Mouse (Mus musculus): ENCODE measurements at regions not wholly inside any gene's neighbourhood (a gene's known extent, or its start where the extent isn't known, plus 50 kb on each side); places are given as distances from the start of the nearest gene placed in this dataset.
A peak's percentile ranks its signal among the peaks of the same experiment; 100 is the strongest.

- H3K4me1 ChIP-seq (replicated peaks; ENCODE audit: control insufficient read depth, insufficient read depth, low read length) = peaks cover 3% of the 10 kb centered on the region; the same call in 1 of the 2 replicates
- H3K9ac ChIP-seq (replicated peaks; ENCODE audit: low read depth, low read length) = no peak overlapping the region
- H3K4me3 ChIP-seq (replicated peaks; ENCODE audit: low read length) = no peak overlapping the region
- no peaks in the 10 kb centered on the region for H3K9me3 ChIP-seq (ENCODE audit: control insufficient read depth, low read length)
- no peak for ATAC-seq
- H3K27ac ChIP-seq (ENCODE audit: low read length) = no peak overlapping the region
- no peaks in the 10 kb centered on the region for H3K27me3 ChIP-seq (replicated peaks; ENCODE audit: control insufficient read depth, insufficient read depth, low read length)
- no peak overlapping the region for H3K4me2 ChIP-seq (ENCODE audit: low read length)
- H3K36me3 ChIP-seq (ENCODE audit: control insufficient read depth, insufficient read depth) = no peaks in the 10 kb centered on the region
Measured at GRCm38 (mm10) chr7:56587283-56587682, 347.7 kb downstream of the Oca2 start.

- Histone ChIP-seq H3K9ac (replicated peaks; ENCODE audit: low read depth, low read length) (no peak overlapping the region), H3K4me1 (replicated peaks; ENCODE audit: control insufficient read depth, insufficient read depth, low read length) (peaks cover 3% of the 10 kb centered on the region; the same call in 1 of the 2 replicates), H3K4me3 (replicated peaks; ENCODE audit: low read length) (no peak overlapping the region), H3K36me3 (ENCODE audit: control insufficient read depth, insufficient read depth) (no peaks in the 10 kb centered on the region), H3K27me3 (replicated peaks; ENCODE audit: control insufficient read depth, insufficient read depth, low read length) (no peaks in the 10 kb centered on the region), H3K9me3 (ENCODE audit: control insufficient read depth, low read length) (no peaks in the 10 kb centered on the region), H3K27ac (ENCODE audit: low read length) (peak overlapping the region; percentile 10; the same call in 1 of the 2 replicates), H3K4me2 (ENCODE audit: low read length) (no peak overlapping the region)
- WGBS = 25% methylated on average over 4 of the region's 4 CpGs
- peak; percentile 75 for ATAC-seq
Measured at GRCm38 (mm10) chr7:56590904-56591303, 351.3 kb downstream of the Oca2 start.

GRCm38 (mm10) chr7:56591321-56591720 lies 351.8 kb downstream of the Oca2 start:
- H3K36me3 ChIP-seq (ENCODE audit: control insufficient read depth, insufficient read depth) = no peaks in the 10 kb centered on the region
- no peak for ATAC-seq
- H3K9ac ChIP-seq (replicated peaks; ENCODE audit: low read depth, low read length) = no peak overlapping the region
- peaks cover 3% of the 10 kb centered on the region; the same call in 1 of the 2 replicates for H3K4me1 ChIP-seq (replicated peaks; ENCODE audit: control insufficient read depth, insufficient read depth, low read length)
- H3K9me3 ChIP-seq (ENCODE audit: control insufficient read depth, low read length) = no peaks in the 10 kb centered on the region
- 52% methylated on average over 3 of the region's 3 CpGs for WGBS
- no peak overlapping the region; the same call in 1 of the 2 replicates for H3K27ac ChIP-seq (ENCODE audit: low read length)
- no peak overlapping the region for H3K4me2 ChIP-seq (ENCODE audit: low read length)
- no peaks in the 10 kb centered on the region for H3K27me3 ChIP-seq (replicated peaks; ENCODE audit: control insufficient read depth, insufficient read depth, low read length)
- H3K4me3 ChIP-seq (replicated peaks; ENCODE audit: low read length) = no peak overlapping the region

GRCm38 (mm10) chr7:56597952-56598595 lies 358.5 kb downstream of the Oca2 start:
- ATAC-seq = no peak
- WGBS = 63% methylated on average over 4 of the region's 4 CpGs
- no peak overlapping the region for H3K4me3 ChIP-seq (replicated peaks; ENCODE audit: low read length)

More at GRCm38 (mm10) chr7:56597952-56598595, 358.5 kb downstream of the Oca2 start:
- Histone ChIP-seq H3K9ac (replicated peaks; ENCODE audit: low read depth, low read length) (no peak overlapping the region), H3K9me3 (ENCODE audit: control insufficient read depth, low read length) (no peaks in the 10 kb centered on the region), H3K27me3 (replicated peaks; ENCODE audit: control insufficient read depth, insufficient read depth, low read length) (no peaks in the 10 kb centered on the region), H3K4me2 (ENCODE audit: low read length) (no peak overlapping the region), H3K4me1 (replicated peaks; ENCODE audit: control insufficient read depth, insufficient read depth, low read length) (no peaks in the 10 kb centered on the region), H3K27ac (ENCODE audit: low read length) (no peak overlapping the region), H3K36me3 (ENCODE audit: control insufficient read depth, insufficient read depth) (no peaks in the 10 kb centered on the region)
